Mouse (Mus musculus) lung, postnatal 0 days (tissue): Measurements from ENCODE around the gene Dgkb.

Experiments used
- CTCF ChIP-seq: IDR thresholded peaks from 2 replicates; pipeline ENCODE4 v1.5.1; 2016; ENCODE audit warnings: antibody characterized with exemption, mild to moderate bottlenecking
- EP300 ChIP-seq: IDR thresholded peaks from 2 replicates; pipeline ENCODE4 v1.6.1; 2016; ENCODE audit warnings: antibody characterized with exemption, mild to moderate bottlenecking, control low read depth

- TF ChIP-seq EP300 (no peak), CTCF (no peak)
Measured at GRCm38 (mm10) chr12:38328779-38329178, 511.3 kb downstream of the Dgkb start.
